Mouse (Mus musculus): ENCODE measurements around the gene Cd200r4. TPM values are rescaled to one million over a fixed set of nuclear protein-coding genes. Genes with fewer than 3 reads are reported as not detected.
"Not testable (repeated sequence)": the region's sequence is repeated elsewhere in the genome, so short reads cannot be mapped to it uniquely, and the experiment has no call there.

Gene Cd200r4
- not detected for total RNA-seq (2021)
- long read RNA-seq, experiment 1: 0 reads
- long read RNA-seq, experiment 2: 0 reads

- DNase-seq: no peak
- intact Hi-C loops (cut with DNase I; ENCODE audit: low total_unique reads): no loop called here
These were observed at the start of gene Cd200r4 for GRCm38 (mm10) chr16:44811544-44811943. Gene Cd200r4 (plus strand): TSS chr16:44811733.

DNA sequence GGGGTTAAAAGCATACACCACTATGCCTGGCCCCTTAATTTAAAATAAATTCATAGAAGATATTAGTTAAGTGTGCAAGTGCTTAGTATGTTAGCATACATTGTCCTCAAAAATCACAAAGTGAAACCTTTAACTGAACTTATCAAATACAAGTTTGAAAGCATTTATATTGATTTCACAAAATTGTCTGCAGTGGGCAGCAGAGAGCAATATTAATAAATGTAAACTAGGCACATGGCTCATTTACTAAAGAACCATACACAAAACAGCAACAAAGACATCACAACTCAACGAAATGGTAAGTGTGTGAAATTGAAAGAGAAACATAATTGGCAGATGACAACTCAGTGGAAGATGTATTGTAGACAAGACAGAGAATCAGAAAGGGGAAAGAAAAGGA, 49.7 kb upstream of the Cd200r4 start:
- no peak for DNase-seq
- intact Hi-C loops (cut with DNase I; ENCODE audit: low total_unique reads): no loop called here

DNA sequence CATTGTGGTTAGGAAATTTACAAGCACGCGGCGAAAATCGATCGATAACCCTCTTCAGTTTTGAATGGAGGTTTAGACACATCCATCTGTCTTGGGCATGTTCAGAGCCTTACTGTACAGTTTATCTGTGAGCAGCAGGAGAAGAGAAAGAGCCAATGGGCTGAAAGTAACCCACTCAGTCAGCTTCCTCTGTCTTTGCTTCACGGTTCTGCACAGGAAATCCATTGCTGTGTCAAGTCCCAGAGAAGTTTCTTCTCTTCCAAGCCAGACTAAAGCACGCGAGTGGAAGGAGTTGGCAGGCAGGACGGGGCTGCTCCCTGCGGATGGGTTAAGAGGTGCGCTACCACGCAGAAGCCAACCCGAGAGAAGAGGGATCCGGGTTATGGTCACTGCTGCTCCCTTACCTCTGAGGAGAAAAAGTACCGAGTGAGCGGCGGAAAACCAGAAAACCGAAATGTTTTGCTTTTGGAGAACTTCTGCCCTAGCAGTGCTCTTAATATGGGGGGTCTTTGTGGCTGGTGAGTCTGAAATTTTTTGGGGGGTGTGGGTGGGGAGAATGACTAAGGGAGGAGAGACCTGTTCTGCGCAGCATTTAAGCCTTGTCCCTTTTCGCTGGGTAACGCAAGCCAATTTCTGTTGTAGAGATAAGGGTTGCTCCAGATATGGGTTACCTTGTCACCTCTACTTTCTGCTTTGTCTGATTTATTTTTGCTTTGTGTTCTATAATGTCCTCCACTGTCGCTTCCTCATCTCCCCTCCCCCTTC, 45.8 kb upstream of the Cd200r4 start, which contains the start of gene Cd200r1:
Gene Cd200r1, plus strand, starts transcription at position 182 of the 765 bp plus-strand sequence.
- no peak for DNase-seq
- intact Hi-C loops (cut with DNase I; ENCODE audit: low total_unique reads): loop anchor here (5.0 kb wide), 1 partner anchor 317 kb away; no protein-coding TSS in a partner anchor

- intact Hi-C loops (cut with DNase I; ENCODE audit: low total_unique reads): loop anchor here (5.0 kb wide), 1 partner anchor 316 kb away; no protein-coding TSS in a partner anchor
These were observed 45.1 kb upstream of the Cd200r4 start for GRCm38 (mm10) chr16:44766320-44766892.

DNA sequence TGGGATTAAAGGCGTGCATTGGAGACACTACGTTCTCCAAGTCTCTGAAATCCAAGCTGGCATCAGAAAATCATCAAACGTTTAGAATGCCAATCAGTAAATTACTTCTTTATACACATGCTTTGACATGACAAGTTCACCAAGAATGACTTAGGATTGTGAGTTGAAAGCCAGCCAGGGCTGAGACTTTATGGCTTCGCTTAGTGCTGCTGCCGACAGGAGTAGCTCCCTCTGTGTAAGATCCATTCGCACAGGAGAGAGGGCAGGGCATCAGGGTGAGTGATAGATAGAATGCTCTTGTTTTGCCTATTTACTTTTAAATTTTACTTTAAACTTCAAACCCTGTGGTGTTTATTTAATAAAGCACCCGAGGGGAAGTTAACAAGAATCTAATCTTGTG, 44.0 kb upstream of the Cd200r4 start:
- intact Hi-C loops (cut with DNase I; ENCODE audit: low total_unique reads): loop anchor here (5.0 kb wide), 1 partner anchor 315 kb away; no protein-coding TSS in a partner anchor
- no peak for DNase-seq

More at GRCm38 (mm10) chr16:44766320-44766892, 45.1 kb upstream of the Cd200r4 start:
- DNase-seq: no peak

- no peak for DNase-seq
These were observed 43.6 kb upstream of the Cd200r4 start for GRCm38 (mm10) chr16:44767967-44768366.

DNA sequence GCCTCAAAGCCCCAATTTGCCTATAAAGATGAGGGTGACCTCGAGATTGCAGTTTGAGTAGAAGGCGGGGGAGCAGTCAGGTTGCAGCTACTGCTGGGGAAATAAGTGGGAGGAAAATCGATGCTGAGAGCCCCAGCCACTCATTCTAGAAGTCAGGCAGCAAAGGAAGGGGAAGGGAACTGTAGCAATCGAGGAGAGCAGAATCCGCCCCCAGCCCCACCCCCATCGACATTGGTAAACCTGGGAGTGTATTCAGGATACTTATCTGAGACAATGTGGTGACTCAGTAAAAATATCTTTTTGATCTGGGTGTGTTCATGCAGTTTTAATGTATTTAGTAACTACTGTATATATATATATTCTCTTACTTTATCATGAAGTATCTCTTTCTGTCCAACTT, 39.0 kb upstream of the Cd200r4 start:
- no peak for DNase-seq
- intact Hi-C loops (cut with DNase I; ENCODE audit: low total_unique reads): no loop called here

More at GRCm38 (mm10) chr16:44767967-44768366, 43.6 kb upstream of the Cd200r4 start:
- intact Hi-C loops (cut with DNase I; ENCODE audit: low total_unique reads): loop anchor here (5.0 kb wide), 1 partner anchor 314 kb away; no protein-coding TSS in a partner anchor

- no peak for DNase-seq
- intact Hi-C loops (cut with DNase I; ENCODE audit: low total_unique reads): no loop called here
These were observed 37.9 kb upstream of the Cd200r4 start for GRCm38 (mm10) chr16:44773673-44774072.

GRCm38 (mm10) chr16:44774201-44774600, 37.3 kb upstream of the Cd200r4 start:
- intact Hi-C loops (cut with DNase I; ENCODE audit: low total_unique reads): no loop called here
- DNase-seq: no peak

DNA sequence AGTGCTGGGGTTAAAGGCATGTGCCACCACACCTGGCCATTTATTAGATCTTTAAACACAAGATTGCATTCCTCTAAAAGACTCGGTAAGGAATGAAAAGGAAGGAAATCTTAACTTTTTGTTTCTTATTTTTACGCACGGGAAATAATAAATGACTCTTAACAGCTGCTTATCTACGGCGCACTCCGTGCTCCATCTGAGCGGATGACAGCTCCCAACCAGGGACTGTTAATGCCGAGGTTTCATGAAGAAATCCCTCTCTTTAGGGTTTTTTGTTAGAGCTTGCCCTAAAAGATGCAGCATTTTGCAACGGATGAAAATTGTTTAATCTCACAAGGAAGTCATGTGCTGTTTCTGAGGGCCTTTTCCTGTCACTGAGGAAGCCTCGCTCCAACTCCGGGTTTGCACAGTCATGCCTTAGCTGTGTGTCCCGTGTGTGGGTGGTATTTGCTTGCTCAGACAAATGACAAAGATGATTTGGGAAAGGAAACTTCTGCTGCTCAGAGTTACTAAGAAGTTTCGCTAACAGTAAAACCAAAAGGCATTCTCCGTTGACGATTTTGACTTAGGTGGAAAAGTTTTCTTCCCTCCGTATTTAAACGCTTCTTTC, 32.9 kb upstream of the Cd200r4 start:
- intact Hi-C loops (cut with DNase I; ENCODE audit: low total_unique reads): no loop called here
- DNase-seq: no peak

GRCm38 (mm10) chr16:44779494-44779893, 32.0 kb upstream of the Cd200r4 start:
- intact Hi-C loops (cut with DNase I; ENCODE audit: low total_unique reads): no loop called here
- DNase-seq: no peak

- no peak for DNase-seq
- intact Hi-C loops (cut with DNase I; ENCODE audit: low total_unique reads): no loop called here
These were observed 30.8 kb upstream of the Cd200r4 start for GRCm38 (mm10) chr16:44780751-44781150.

GRCm38 (mm10) chr16:44786934-44787333, 24.6 kb upstream of the Cd200r4 start:
- intact Hi-C loops (cut with DNase I; ENCODE audit: low total_unique reads): no loop called here
- DNase-seq: no peak

- no peak for DNase-seq
- intact Hi-C loops (cut with DNase I; ENCODE audit: low total_unique reads): no loop called here
These were observed 17.1 kb upstream of the Cd200r4 start for GRCm38 (mm10) chr16:44794416-44794815.

GRCm38 (mm10) chr16:44805976-44806375, 5.6 kb upstream of the Cd200r4 start:
- DNase-seq: no peak

GRCm38 (mm10) chr16:44810223-44810622, 1.3 kb upstream of the Cd200r4 start:
- intact Hi-C loops (cut with DNase I; ENCODE audit: low total_unique reads); DNase-seq: not testable (repeated sequence)

More at GRCm38 (mm10) chr16:44805976-44806375, 5.6 kb upstream of the Cd200r4 start:
- intact Hi-C loops (cut with DNase I; ENCODE audit: low total_unique reads): no loop called here

- intact Hi-C loops (cut with DNase I; ENCODE audit: low total_unique reads): no loop called here
These were observed 1.0 kb downstream of the Cd200r4 start for GRCm38 (mm10) chr16:44812468-44813065.

DNA sequence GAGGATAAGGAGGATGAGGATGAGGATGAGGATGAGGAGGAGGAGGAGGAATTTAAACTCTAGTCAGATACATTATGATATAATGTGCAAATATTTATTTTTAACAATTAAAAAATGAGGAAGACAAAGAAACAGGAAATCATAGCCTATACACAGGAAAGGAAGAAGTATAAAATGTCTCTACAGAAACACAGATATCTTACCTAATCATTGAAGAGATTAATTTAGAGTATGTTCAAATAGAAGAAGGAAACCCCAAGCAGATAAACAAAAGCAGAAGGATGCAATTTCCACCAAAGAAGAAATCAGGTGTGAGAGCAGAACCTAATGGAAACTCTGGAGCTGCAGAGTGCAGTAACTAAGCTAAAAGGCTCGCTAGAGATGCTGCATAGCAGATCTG, 6.5 kb downstream of the Cd200r4 start:
- DNase-seq: no peak
- intact Hi-C loops (cut with DNase I; ENCODE audit: low total_unique reads): no loop called here

More at GRCm38 (mm10) chr16:44812468-44813065, 1.0 kb downstream of the Cd200r4 start:
- DNase-seq: no peak

- intact Hi-C loops (cut with DNase I; ENCODE audit: low total_unique reads): no loop called here
- DNase-seq: no peak
These were observed 9.0 kb downstream of the Cd200r4 start for GRCm38 (mm10) chr16:44820545-44820944.

DNA sequence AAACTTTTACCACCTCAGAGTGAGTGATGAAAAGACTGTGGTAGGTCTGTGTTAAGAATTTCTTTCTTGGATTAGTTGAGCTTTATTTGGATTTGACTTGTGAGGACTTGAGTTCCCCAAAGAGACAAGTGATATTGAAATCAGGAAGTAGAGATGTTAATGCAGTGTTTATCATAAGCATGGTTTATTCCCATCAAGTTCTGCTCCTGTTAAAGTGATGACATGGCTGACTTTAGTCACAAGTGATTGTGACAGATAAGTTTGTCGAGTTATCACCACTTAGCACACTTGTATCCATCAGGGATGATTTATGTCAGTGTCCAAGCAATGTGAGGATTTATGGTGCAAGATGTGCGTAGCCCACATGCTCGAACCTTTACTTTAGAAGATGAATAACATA, 20.8 kb downstream of the Cd200r4 start:
- no peak for DNase-seq
- intact Hi-C loops (cut with DNase I; ENCODE audit: low total_unique reads): no loop called here

All from gastrocnemius, postnatal 14 days (tissue).